Mouse (Mus musculus): ENCODE measurements at regions not wholly inside any gene's neighbourhood (a gene's known extent, or its start where the extent isn't known, plus 50 kb on each side); places are given as distances from the start of the nearest gene placed in this dataset.

GRCm38 (mm10) chr13:28607551-28608114 lies 345.9 kb downstream of the Sox4 start:
- TF ChIP-seq TAL1 (IDR thresholded peaks at IDR 0.05; ENCODE audit: low read length) (no peak), GATA1 (IDR thresholded peaks at IDR 0.05; ENCODE audit: low read length) (no peak)

Data from erythroblast, embryonic 14.5 days (primary cell).